ENCODE assay signal across 1 mouse cellular context in genomic region chr2:32424796-32425195, GRCm38 (mm10).
A peak's percentile ranks its signal among the peaks of the same experiment; 100 is the strongest.
TF ChIP-seq lines count a peak whose summit lies in the region.

No protein-coding gene starts in this region.

TF ChIP-seq in MEL, 35 proteins besides CTCF, POLR2A, EP300 and RAD21 (continued from another document):
- TF ChIP-seq ZKSCAN1 (IDR thresholded peaks at IDR 0.05; ENCODE audit: low read depth, low read length) = no peak
- TF ChIP-seq GATA1 (IDR thresholded peaks at IDR 0.05; ENCODE audit: low read depth, low read length) = 0 out of 2 replicates have a peak, but pooled peaks have one; percentile 21
- no peak for TF ChIP-seq USF1 (IDR thresholded peaks at IDR 0.05; ENCODE audit: low read depth, low read length)
